Mouse (Mus musculus): ENCODE measurements around the gene Tpbpa. TPM values are rescaled to one million over a fixed set of nuclear protein-coding genes. Genes with fewer than 3 reads are reported as not detected.
"Not testable (repeated sequence)": the region's sequence is repeated elsewhere in the genome, so short reads cannot be mapped to it uniquely, and the experiment has no call there.

The Tpbpa gene
- not detected for total RNA-seq (2022)

DNA sequence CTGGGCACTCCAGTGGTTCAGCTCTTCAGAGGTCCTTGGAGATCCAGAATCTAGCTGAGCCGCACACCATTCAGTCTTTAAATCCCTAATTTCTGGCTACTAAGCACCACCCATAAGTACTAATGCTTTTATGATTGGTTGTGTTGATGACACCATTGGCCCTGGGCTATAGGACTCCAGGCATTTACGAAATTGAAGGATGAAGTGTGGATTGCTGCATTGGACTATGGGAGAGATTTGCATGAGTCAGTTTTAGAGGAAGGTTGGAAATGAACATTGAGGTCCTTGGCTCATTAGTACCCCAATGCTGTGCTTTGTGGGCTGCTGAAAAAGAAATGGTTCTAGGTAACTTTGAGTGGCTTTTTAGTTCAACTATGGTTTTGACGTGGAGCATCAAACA lies at the start of gene Tpbpa:
Gene Tpbpa (minus strand): TSS at position 101 of the 400 bp plus-strand sequence.
- DNase-seq (ENCODE audit: low spot score) = not testable (repeated sequence)

DNA sequence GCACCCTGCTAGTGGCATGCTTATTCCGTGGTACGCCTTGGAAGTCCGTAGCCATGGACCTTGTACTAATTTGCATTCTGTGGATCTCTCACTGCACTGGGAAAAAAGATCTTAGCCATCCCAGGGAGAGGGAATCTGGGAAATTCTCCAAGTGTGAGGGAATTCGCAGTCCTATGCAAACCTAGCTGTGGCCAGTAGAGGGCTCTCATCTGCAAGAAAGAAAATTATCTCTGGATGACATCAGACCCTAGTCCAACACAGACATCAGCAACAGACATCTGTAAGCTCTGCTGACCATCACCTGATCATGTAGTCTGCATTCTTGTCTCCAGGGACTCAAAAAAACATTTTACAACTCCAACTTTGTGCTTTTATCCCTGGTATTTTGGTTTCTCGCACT lies 45.1 kb upstream of the Tpbpa start:
- DNase-seq (ENCODE audit: low spot score) = not testable (repeated sequence)

DNA sequence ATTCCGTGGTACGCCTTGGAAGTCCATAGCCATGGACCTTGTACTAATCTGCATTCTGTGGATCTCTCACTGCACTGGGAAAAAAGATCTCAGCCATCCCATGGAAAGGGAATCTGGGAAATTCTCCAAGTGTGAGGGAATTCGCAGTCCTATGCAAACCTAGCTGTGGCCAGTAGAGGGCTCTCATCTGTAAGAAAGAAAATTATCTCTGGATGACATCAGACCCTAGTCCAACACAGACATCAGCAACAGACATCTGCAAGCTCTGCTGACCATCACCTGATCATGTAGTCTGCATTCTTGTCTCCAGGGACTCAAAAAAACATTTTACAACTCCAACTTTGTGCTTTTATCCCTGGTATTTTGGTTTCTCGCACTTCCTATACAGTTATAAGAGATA lies 30.5 kb upstream of the Tpbpa start:
- DNase-seq (ENCODE audit: low spot score) = not testable (repeated sequence)

DNA sequence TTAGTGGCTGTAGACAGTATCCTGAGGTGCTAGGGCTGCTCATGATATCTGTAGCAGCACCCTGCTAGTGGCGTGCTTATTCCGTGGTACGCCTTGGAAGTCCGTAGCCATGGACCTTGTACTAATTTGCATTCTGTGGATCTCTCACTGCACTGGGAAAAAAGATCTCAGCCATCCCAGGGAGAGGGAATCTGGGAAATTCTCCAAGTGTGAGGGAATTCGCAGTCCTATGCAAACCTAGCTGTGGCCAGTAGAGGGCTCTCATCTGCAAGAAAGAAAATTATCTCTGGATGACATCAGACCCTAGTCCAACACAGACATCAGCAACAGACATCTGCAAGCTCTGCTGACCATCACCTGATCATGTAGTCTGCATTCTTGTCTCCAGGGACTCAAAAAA lies 22.2 kb upstream of the Tpbpa start:
- DNase-seq (ENCODE audit: low spot score) = not testable (repeated sequence)

DNA sequence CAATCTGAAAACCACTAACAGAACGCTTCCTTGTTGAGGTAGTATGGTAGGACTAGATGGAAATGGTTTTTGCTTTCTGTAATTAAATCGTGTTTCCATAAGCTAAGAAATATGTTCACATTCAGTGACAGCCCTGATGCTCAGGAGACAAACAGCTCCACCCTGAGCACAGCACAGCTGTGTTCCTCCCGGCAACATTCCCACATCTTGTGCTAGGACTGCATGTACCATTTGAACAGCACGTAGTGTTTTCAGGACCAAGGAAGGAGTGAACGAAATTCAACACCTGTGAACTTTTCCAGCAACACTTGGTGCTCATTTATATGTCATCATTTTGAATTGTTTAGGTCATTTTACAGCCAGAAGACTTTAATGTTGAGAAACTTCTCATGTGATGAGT lies 19.9 kb upstream of the Tpbpa start:
- DNase-seq (ENCODE audit: low spot score) = peak; percentile 48

DNA sequence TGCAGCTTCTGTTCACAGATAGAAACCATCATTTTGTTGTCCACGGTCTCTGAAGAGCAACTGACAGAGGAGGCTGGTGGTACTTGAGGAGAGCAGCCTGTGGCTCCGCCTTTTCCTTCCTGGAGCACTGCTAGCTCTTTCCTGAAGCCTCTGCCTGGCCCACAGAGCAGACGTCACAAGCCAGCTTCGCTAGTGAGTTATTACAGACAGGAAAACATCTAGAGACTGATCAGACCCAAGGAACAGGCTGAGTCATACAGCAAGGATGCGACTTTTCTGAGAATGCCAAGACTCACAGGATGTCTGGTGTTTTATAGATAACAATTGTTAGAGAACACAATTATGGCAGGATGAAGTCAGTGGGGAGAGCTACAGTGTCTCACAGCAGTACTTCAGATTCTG lies 5.3 kb downstream of the Tpbpa start, which contains the start of the genes Gm49391 and Ctla2a:
Gene Gm49391 (minus strand): TSS at position 72 of the 402 bp plus-strand sequence.
Gene Ctla2a (minus strand): TSS at position 126 of the 402 bp plus-strand sequence.
- peak; percentile 81 for DNase-seq (ENCODE audit: low spot score)

DNA sequence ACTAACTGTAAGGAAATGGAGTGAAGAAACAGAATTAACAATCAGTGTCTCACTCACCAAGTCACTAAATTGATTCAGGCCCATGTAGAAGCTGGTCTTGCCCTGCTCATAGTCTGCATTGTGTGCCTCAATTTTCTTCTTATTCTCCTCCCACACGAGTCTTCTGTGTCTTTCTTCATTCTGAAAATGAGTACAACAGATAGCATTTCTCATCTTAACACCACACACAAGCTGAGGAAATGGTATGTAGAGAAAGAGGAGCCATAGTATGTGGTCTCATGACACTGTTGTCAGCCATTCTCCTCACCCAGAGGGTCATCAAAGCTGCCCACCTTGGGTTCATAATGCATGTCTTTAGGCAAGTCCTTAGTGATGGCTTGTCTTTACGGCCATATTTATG lies 6.3 kb downstream of the Tpbpa start, which contains the start of gene Gm49393:
Gene Gm49393 (minus strand): TSS at position 101 of the 400 bp plus-strand sequence.
- DNase-seq (ENCODE audit: low spot score) = not testable (repeated sequence)

DNA sequence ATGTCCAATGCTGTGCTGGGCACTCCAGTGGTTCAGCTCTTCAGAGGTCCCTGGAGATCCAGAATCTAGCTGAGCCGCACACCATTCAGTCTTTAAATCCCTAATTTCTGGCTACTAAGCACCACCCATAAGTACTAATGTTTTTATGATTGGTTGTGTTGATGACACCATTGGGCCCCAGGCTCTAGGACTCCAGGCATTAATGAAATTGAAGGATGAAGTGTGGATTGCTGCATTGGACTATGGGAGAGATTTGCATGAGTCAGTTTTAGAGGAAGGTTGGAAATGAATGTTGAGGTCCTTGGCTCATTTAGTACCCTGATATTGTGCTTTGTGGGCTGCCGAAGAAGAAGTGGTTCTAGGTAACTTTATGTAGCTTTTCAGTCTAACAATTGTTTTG lies 37.0 kb downstream of the Tpbpa start, which contains the start of gene Tpbpb:
Gene Tpbpb (minus strand): TSS at position 101 of the 400 bp plus-strand sequence.
- not testable (repeated sequence) for DNase-seq (ENCODE audit: low spot score)

DNA sequence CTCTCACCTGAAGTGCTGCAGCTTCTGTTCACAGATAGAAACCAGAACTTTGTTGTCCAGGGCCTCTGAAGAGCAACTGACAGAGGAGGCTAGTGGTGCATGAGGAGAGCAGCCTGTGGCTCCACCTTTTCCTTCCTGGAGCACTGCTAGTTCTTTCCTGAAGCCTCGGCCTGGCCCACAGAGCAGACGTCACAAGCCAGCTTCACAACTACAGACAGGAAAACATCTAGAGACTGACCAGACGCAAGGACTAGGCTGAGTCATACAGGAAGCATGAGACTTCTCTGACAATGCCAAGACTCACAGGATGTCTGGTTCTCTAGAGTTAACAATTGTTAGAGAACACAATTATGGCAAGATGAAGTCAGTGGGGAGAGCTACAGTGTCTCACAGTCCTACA lies 44.5 kb downstream of the Tpbpa start, which contains the start of gene Ctla2b:
Gene Ctla2b (minus strand): TSS at position 120 of the 400 bp plus-strand sequence.
- peak; percentile 86 for DNase-seq (ENCODE audit: low spot score)

DNA sequence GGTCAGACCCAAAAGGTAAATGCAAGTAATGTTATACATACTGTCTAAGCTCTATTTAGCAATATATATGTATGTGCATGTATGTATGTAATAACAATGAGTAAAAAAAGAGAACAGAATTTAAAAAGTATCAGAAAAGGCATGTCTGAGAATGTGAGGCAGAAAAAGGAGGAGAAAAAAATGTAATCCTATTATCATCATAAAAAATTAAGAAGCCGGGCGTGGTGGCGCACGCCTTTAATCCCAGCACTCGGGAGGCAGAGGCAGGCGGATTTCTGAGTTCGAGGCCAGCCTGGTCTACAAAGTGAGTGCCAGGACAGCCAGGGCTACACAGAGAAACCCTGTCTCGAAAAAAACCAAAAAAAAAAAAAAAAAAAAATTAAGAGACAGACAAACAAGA lies 45.0 kb downstream of the Tpbpa start, which contains the start of gene Gm49392:
Gene Gm49392 (minus strand): TSS at position 101 of the 400 bp plus-strand sequence.
- DNase-seq (ENCODE audit: low spot score) = not testable (repeated sequence)

DNA sequence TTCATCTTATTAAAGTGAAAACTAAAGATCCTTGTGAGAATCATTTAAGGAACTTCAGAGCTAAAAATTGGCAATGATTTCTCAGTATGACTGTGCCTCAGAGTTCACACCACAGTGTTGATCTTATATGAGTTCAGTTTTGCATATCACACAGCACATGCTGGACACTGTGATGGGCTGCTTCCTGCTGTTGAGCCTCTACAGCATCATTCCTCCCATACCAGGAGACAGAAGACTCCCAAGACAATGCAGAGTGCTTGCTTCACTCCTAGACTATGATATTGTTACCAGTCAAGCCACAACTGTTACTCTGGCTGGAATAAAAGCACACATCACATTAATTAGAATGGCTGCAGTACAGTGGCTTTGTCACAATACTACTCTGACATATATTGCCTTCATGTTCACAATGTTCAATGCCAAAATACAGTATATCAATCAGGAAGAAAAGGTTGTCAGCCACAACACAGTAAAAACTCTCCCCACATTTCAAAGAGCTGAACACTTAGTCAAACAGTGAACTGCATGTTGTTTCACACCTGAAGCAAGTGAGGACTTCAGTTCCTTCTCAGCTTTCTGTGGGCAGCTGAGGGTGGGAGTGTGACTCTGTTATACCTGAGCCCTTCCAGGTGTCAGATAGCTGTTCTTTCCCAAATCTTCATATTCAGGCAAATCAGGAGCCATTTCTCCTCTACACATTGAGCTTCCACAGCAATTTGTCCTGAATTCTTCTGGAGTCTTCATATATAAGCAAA lies 46.2 kb downstream of the Tpbpa start:
- DNase-seq (ENCODE audit: low spot score) = no peak

DNA sequence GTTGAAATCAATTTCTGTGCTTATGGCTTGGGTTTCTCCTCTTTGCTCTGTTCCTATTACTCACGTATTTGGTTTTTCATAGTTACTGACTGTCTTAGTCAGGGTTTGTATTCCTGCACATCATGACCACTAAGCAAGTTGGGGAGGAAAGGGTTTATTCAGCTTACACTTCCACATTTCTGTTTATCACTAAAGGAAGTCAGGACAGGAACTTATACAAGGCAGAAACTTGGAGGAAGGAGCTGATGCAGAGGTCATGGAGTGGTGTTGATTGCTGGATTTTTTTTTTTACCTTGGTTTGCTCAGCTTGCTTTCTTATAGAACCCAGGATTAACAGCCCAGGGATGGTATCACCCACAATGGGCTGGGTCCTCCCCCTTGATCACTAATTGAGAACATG lies 49.5 kb downstream of the Tpbpa start:
- no peak for DNase-seq (ENCODE audit: low spot score)

Other genes with a start within 250 kb of the Tpbpa start
- not detected for gene BC051665, start 155.6 kb downstream of the Tpbpa start, total RNA-seq (2022)
- not detected for gene Ctsll3, start 139.1 kb downstream of the Tpbpa start, total RNA-seq (2022)
- gene 4930486L24Rik, start 77.5 kb downstream of the Tpbpa start, total RNA-seq (2022) = under 1 TPM in 2 of 4 experiments, not detected in 2; 0.31 to 0.92 TPM
- gene Gm49392, start 45.1 kb downstream of the Tpbpa start, total RNA-seq (2022) = 1 to 10 TPM in 3 of 4 experiments, under 1 TPM in 1; 0.69 to 2.7 (median 1.4) TPM
- 10 to 100 TPM in 1 of 4 experiments, 1 to 10 TPM in 3; 4.5 to 11.0 (median 6.1) TPM for gene Ctla2b, start 44.5 kb downstream of the Tpbpa start, total RNA-seq (2022)
- gene Tpbpb, start 37.1 kb downstream of the Tpbpa start, total RNA-seq (2022) = not detected
- gene Gm49393, start 6.4 kb downstream of the Tpbpa start, total RNA-seq (2022) = not detected
- gene Gm49391, start 5.4 kb downstream of the Tpbpa start, total RNA-seq (2022) = 1 to 10 TPM; 1.5 to 5.0 (median 3.1) TPM
- 10 to 100 TPM; 61.7 to 73.7 (median 68.6) TPM for gene Ctla2a, start 5.4 kb downstream of the Tpbpa start, total RNA-seq (2022)
- gene Ctsj, start 64.0 kb upstream of the Tpbpa start, total RNA-seq (2022) = not detected
- not detected for gene Ctsq, start 98.6 kb upstream of the Tpbpa start, total RNA-seq (2022)
- not detected for gene Ctsr, start 222.3 kb upstream of the Tpbpa start, total RNA-seq (2022)

All from heart, adult 8-10 months (tissue).